Mouse (Mus musculus): ENCODE measurements around the gene Mlkl. TPM values are rescaled to one million over a fixed set of nuclear protein-coding genes. Genes with fewer than 3 reads are reported as not detected.
A peak's percentile ranks its signal among the peaks of the same experiment; 100 is the strongest.

Mlkl gene
- 0.32 and 0.43 TPM in 2 replicates for polyA plus RNA-seq (2012; rRNA removed)

DNA sequence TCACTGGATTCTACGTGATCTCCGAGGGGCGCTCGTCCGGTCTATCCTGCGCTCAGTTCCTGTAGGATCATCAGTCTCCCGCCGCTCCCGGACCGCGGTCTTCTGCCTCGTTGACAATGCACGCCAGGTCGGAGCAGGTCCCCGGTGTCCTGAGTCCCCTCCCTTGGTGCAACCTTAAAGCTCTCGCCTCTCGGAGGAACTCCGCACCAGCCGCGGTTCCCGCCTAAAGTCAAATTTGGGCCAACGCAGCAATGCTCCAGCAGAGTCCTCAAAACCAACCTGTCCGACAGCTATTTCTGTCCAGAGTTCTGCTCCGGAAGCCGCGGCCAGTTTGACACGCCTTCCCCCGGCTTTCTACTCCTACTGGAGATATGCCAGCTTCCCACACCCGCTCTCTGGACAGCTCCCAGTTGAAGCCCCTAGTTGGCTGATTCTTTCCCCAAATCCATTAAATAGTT lies at the start of gene Mlkl:
Gene Mlkl, minus strand, starts transcription at position 288 of the 458 bp plus-strand sequence.
- 1% methylated on average over 29 of the region's 29 CpGs for WGBS
- H3K27ac ChIP-seq (ENCODE audit: insufficient read depth, low read length) = no peak within 1 kb of the TSS
- DNase-seq = peak in 1 of 2 experiments; percentile 38
- H3K4me3 ChIP-seq (replicated peaks; ENCODE audit: insufficient read depth, low read depth, low read length) = peak within 1 kb of the TSS; percentile 63
- H3K27me3 ChIP-seq (ENCODE audit: control insufficient read depth, insufficient read depth, low read length) = no peaks in the 10 kb centered on the region; the same call in 1 of the 2 replicates
- no peak for TF ChIP-seq POLR2A (IDR thresholded peaks at IDR 0.05; ENCODE audit: borderline replicate concordance, insufficient read depth, low read length)
- TF ChIP-seq CTCF (IDR thresholded peaks at IDR 0.05; ENCODE audit: borderline replicate concordance, insufficient read depth, low read depth, low read length) = no peak
- no peaks in the 10 kb centered on the region for H3K4me1 ChIP-seq (ENCODE audit: control insufficient read depth, insufficient read depth, low read length)

DNA sequence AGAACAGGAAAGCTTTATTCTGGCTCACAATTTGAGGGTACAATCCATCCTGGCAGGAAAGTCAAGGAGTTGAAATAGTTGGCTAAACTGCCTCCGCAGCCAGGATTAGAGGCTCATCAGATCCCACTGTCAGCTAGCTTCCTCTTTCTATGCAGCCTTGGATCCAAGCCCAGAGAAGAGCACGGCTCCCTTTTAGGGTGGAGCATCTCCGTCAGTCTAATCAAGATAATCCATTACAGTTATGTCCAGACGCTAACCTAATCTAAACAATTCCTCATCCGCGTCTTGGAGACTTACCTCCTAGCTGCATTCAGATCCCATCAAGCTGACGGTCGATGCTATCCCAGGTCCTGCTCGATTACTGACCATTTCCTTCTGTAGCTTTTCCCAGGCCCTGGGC lies 47.9 kb upstream of the Mlkl start:
- TF ChIP-seq POLR2A (IDR thresholded peaks at IDR 0.05; ENCODE audit: borderline replicate concordance, insufficient read depth, low read length) (no peak), CTCF (IDR thresholded peaks at IDR 0.05; ENCODE audit: borderline replicate concordance, insufficient read depth, low read depth, low read length) (no peak)
- H3K27ac ChIP-seq (ENCODE audit: insufficient read depth, low read length) = no peak overlapping the region
- H3K4me3 ChIP-seq (replicated peaks; ENCODE audit: insufficient read depth, low read depth, low read length) = no peak overlapping the region
- H3K4me1 ChIP-seq (ENCODE audit: control insufficient read depth, insufficient read depth, low read length) = peaks cover 4% of the 10 kb centered on the region; the same call in 1 of the 2 replicates
- WGBS = 27% methylated on average over 9 of the region's 9 CpGs
- peak in 1 of 2 experiments; percentile 22 for DNase-seq
- no peaks in the 10 kb centered on the region for H3K27me3 ChIP-seq (ENCODE audit: control insufficient read depth, insufficient read depth, low read length)

DNA sequence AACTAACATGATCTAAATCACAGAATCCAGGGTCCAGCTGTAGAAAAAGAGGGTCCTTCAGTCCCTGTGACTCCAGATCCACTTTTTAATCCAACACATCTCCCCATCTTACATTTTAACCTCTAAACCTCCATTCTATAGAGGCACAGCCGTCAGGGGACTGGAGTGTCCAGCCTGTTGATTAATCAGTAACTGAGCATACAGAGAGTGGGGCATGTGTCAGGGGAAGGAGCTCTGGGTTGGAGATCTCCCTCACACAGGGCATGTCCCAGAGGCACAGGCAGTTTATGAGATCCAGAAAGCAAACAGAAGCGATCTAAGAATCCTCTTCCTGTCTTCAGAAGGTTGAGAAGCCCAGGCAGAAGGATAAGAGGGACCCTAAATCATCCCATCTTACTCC lies 46.7 kb upstream of the Mlkl start:
- Histone ChIP-seq H3K4me1 (ENCODE audit: control insufficient read depth, insufficient read depth, low read length) (peaks cover 10% of the 10 kb centered on the region), H3K27ac (ENCODE audit: insufficient read depth, low read length) (no peak overlapping the region), H3K4me3 (replicated peaks; ENCODE audit: insufficient read depth, low read depth, low read length) (no peak overlapping the region), H3K27me3 (ENCODE audit: control insufficient read depth, insufficient read depth, low read length) (no peaks in the 10 kb centered on the region)
- TF ChIP-seq POLR2A (IDR thresholded peaks at IDR 0.05; ENCODE audit: borderline replicate concordance, insufficient read depth, low read length) = no peak
- TF ChIP-seq CTCF (IDR thresholded peaks at IDR 0.05; ENCODE audit: borderline replicate concordance, insufficient read depth, low read depth, low read length) = no peak
- no peak for DNase-seq
- WGBS = 63% methylated on average over 2 of the region's 2 CpGs

DNA sequence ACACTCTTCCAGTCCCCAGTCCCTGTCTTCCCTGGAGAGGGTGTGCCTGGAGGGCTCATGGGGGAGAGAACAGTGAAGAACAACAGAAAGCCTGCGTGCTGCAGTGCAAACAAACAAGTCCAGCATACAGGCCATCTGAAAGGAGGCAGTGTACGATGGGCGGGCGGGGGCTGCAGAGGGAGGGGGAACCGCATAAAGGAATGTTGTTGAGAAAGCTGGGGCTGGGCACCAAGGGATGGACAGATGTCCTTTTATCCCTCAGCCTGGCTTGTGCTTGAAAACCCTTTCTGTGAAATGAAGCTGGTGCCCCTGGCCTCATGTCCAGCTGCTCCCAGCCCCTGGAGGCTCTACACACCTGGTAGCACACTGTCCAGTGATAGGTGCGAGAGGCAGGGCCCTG lies 37.2 kb upstream of the Mlkl start:
- H3K27me3 ChIP-seq (ENCODE audit: control insufficient read depth, insufficient read depth, low read length) = no peaks in the 10 kb centered on the region
- TF ChIP-seq POLR2A (IDR thresholded peaks at IDR 0.05; ENCODE audit: borderline replicate concordance, insufficient read depth, low read length) = no peak
- TF ChIP-seq CTCF (IDR thresholded peaks at IDR 0.05; ENCODE audit: borderline replicate concordance, insufficient read depth, low read depth, low read length) = no peak
- H3K4me3 ChIP-seq (replicated peaks; ENCODE audit: insufficient read depth, low read depth, low read length) = no peak overlapping the region
- WGBS = 69% methylated on average over 6 of the region's 6 CpGs
- H3K27ac ChIP-seq (ENCODE audit: insufficient read depth, low read length) = peak overlapping the region; percentile 52; the same call in 1 of the 2 replicates
- no peak for DNase-seq
- H3K4me1 ChIP-seq (ENCODE audit: control insufficient read depth, insufficient read depth, low read length) = peaks cover 2% of the 10 kb centered on the region; the same call in 1 of the 2 replicates

DNA sequence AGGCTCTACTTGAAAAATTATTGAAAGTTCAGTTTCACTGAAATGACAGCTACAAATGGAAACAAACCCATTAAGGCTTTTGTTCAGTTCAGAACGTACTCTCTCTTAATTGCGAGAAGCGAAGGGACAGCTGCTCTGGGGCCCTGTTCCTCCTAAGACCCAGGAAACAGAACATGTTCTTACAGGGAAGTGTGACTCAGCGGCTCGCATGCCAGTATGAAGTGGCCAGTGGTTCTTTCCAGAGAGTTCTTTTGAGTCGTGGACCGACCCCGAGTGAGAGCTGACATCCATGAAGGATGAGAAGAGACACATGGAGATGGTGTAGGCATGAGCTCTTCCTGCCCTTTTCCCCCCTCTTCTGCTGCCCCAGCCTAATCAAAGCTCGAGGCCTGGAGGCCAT lies 31.7 kb upstream of the Mlkl start:
- Histone ChIP-seq H3K4me3 (replicated peaks; ENCODE audit: insufficient read depth, low read depth, low read length) (no peak overlapping the region), H3K4me1 (ENCODE audit: control insufficient read depth, insufficient read depth, low read length) (no peaks in the 10 kb centered on the region), H3K27ac (ENCODE audit: insufficient read depth, low read length) (0 out of 2 replicates have a peak overlapping the region, but pooled peaks have one; percentile 7), H3K27me3 (ENCODE audit: control insufficient read depth, insufficient read depth, low read length) (no peaks in the 10 kb centered on the region)
- 93% methylated on average over 9 of the region's 9 CpGs for WGBS
- no peak for TF ChIP-seq POLR2A (IDR thresholded peaks at IDR 0.05; ENCODE audit: borderline replicate concordance, insufficient read depth, low read length)
- no peak for TF ChIP-seq CTCF (IDR thresholded peaks at IDR 0.05; ENCODE audit: borderline replicate concordance, insufficient read depth, low read depth, low read length)
- no peak for DNase-seq

DNA sequence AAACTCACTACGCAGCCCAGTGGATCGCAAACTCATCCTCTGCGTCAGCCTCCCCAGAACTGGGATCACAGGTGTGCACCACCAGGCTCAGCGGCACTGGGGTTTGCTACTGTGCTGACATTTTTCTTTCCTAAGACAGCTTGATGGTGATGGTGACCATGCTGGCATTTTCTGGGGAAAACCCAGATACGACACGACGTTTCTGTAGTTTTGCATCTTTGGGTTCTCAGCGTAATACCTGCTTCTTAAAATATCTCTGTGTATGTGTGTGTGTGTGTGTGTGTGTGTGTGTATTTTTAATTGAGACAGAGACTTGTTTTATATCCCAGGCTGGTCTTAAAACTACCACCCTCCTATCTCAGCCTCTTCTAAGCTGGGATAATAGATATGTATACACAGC lies 29.4 kb upstream of the Mlkl start:
- no peak for DNase-seq
- TF ChIP-seq CTCF (IDR thresholded peaks at IDR 0.05; ENCODE audit: borderline replicate concordance, insufficient read depth, low read depth, low read length) (no peak), POLR2A (IDR thresholded peaks at IDR 0.05; ENCODE audit: borderline replicate concordance, insufficient read depth, low read length) (no peak)
- no peaks in the 10 kb centered on the region for H3K27me3 ChIP-seq (ENCODE audit: control insufficient read depth, insufficient read depth, low read length)
- WGBS = 89% methylated on average over 8 of the region's 8 CpGs
- H3K4me1 ChIP-seq (ENCODE audit: control insufficient read depth, insufficient read depth, low read length) = peaks cover 2% of the 10 kb centered on the region; the same call in 1 of the 2 replicates
- no peak overlapping the region for H3K4me3 ChIP-seq (replicated peaks; ENCODE audit: insufficient read depth, low read depth, low read length)
- no peak overlapping the region for H3K27ac ChIP-seq (ENCODE audit: insufficient read depth, low read length)

DNA sequence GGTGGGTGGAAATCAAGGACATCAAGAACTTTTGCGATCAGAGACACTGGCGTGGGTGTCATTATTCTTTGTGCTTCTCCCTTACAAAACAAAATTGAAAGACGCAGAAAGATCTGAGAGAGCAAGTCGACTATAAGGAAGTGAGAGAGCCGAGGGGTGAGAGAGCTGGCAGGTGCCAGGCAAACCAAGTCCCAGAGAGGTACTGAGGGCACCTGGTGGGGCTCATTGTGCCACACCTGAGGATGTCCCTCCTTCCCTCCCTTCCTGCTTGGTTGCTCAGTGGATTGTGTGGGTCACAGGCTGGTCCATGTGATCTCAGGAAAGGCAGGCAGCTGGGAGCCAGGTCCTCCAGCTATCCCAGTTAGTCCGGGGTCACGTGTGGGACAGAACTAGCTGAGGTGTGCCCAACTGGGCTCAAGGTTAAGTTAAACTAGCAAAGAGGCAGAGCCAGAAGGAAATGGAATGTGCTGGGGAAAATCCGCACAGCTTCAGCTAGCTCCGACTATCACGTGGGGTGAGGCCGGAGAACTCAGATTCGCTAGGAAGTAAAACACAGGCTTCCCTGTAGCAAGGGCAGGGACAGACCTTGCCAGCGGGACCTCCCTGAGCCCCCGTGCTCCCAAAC lies 28.7 kb upstream of the Mlkl start:
- no peaks in the 10 kb centered on the region for H3K27me3 ChIP-seq (ENCODE audit: control insufficient read depth, insufficient read depth, low read length)
- 57% methylated on average over 14 of the region's 14 CpGs for WGBS
- H3K27ac ChIP-seq (ENCODE audit: insufficient read depth, low read length) = no peak overlapping the region
- no peak for DNase-seq
- TF ChIP-seq POLR2A (IDR thresholded peaks at IDR 0.05; ENCODE audit: borderline replicate concordance, insufficient read depth, low read length) (no peak), CTCF (IDR thresholded peaks at IDR 0.05; ENCODE audit: borderline replicate concordance, insufficient read depth, low read depth, low read length) (no peak)
- H3K4me1 ChIP-seq (ENCODE audit: control insufficient read depth, insufficient read depth, low read length) = peaks cover 7% of the 10 kb centered on the region
- H3K4me3 ChIP-seq (replicated peaks; ENCODE audit: insufficient read depth, low read depth, low read length) = no peak overlapping the region

DNA sequence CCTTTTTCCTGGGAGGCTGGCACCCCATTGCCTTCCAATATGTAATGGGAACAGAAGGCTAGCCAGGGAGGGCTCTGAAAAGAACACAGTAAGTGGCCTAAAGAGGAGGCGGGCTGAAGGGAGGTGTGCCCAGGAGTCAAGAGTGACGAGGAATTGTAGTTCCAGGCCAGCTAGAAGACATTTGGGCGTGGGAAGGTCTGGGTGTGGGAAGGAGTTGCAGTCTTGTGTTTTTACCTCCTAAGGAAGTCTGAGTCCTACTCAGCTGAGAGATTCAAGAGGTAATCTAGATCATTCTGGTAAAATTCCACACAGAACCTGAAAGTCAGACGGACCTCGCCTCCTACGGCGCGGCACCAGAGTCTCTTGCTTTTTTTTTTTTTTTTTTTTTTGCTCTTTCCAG lies 25.5 kb upstream of the Mlkl start:
- Histone ChIP-seq H3K4me3 (replicated peaks; ENCODE audit: insufficient read depth, low read depth, low read length) (no peak overlapping the region), H3K27me3 (ENCODE audit: control insufficient read depth, insufficient read depth, low read length) (no peaks in the 10 kb centered on the region), H3K4me1 (ENCODE audit: control insufficient read depth, insufficient read depth, low read length) (peaks cover 27% of the 10 kb centered on the region), H3K27ac (ENCODE audit: insufficient read depth, low read length) (no peak overlapping the region)
- no peak for TF ChIP-seq POLR2A (IDR thresholded peaks at IDR 0.05; ENCODE audit: borderline replicate concordance, insufficient read depth, low read length)
- no peak for TF ChIP-seq CTCF (IDR thresholded peaks at IDR 0.05; ENCODE audit: borderline replicate concordance, insufficient read depth, low read depth, low read length)
- no peak for DNase-seq
- 73% methylated on average over 8 of the region's 8 CpGs for whole genome bisulfite sequencing

Data from cerebellum, adult 2 months (tissue).